Mouse (Mus musculus) spleen, adult 2 months (tissue): Measurements from ENCODE around the gene Cobl.

Experiments used
- CTCF ChIP-seq: fragments of 200-500 bp; IDR thresholded peaks from 2 replicates; pipeline ENCODE4 v1.5.1; 2011; ENCODE audit warnings: mild to moderate bottlenecking, inconsistent platforms; ENCODE audit not compliant: insufficient read depth, insufficient read length, insufficient replicate concordance; ENCODE audit errors: extremely low read depth
- POLR2A ChIP-seq: fragments of 200-500 bp; IDR thresholded peaks from 2 replicates; pipeline ENCODE4 v1.6.1; 2011; ENCODE audit warnings: low read depth, low read length, inconsistent platforms

DNA sequence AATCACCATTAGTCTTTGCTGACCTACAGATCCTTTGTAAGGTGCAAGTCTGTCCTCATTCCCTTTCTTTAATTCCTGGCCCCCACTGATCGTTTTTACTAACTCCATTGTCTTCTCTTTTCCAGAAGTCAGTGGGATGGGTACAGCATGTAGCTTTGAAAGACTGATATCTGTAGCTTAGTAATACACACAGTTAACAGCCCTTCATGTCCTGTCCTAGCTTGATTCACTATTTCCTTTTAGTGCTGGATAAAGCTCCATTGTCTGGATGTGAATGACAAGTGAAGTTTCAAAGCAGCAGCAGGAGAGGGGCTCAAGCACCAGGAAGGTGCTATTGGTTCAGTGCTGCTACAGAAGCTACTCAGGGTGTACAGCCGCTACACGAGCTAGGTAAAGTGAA lies 28.9 kb downstream of the Cobl start:
- TF ChIP-seq CTCF (no peak), POLR2A (no peak)
